Mouse (Mus musculus) heart, postnatal 0 days (tissue): Measurements from ENCODE around the gene Lrrc23. TPM values are rescaled to one million over a fixed set of nuclear protein-coding genes. Genes with fewer than 3 reads are reported as not detected.
A peak's percentile ranks its signal among the peaks of the same experiment; 100 is the strongest.

Source experiments
- ATAC-seq: fragments of 200-750 bp; cut with Nextera tagmentation; 2 replicates; pipeline ENCODE4 v1.8.0; 2017; ENCODE audit warnings: low read depth, moderate number of reproducible peaks, moderate library complexity; ENCODE audit not compliant: insufficient read depth
- DNase-seq: peaks from one replicate; pipeline ENCODE4 v3.0.0-alpha.2; 2016; ENCODE audit warnings: low spot score
- H3K27ac ChIP-seq: fragments of 300-500 bp; sonication (generic); 2 replicates; pipeline ENCODE4 v1.5.1; 2014; ENCODE audit warnings: low read depth, mild to moderate bottlenecking
- H3K27me3 ChIP-seq: fragments of 300-500 bp; sonication (generic); 2 replicates; pipeline ENCODE4 v1.6.1; 2014; ENCODE audit warnings: low read length, mixed read lengths; ENCODE audit not compliant: control insufficient read depth, insufficient read depth
- H3K36me3 ChIP-seq: fragments of 300-500 bp; sonication (generic); replicated peaks from 2 replicates; pipeline ENCODE4 v1.6.1; 2014; ENCODE audit warnings: low read length, mixed read lengths; ENCODE audit not compliant: control insufficient read depth, insufficient read depth
- H3K4me1 ChIP-seq: fragments of 300-500 bp; sonication (generic); 2 replicates; pipeline ENCODE4 v1.6.1; 2014; ENCODE audit warnings: antibody characterized with exemption; ENCODE audit not compliant: control insufficient read depth, insufficient read depth
- H3K4me2 ChIP-seq: fragments of 300-500 bp; sonication (generic); 2 replicates; pipeline ENCODE4 v1.6.1; 2014; ENCODE audit warnings: low read depth, mild to moderate bottlenecking, low read length, moderate library complexity
- H3K4me3 ChIP-seq: fragments of 300-500 bp; sonication (generic); 2 replicates; pipeline ENCODE4 v1.5.1; 2014; ENCODE audit warnings: low read depth, low read length
- H3K9ac ChIP-seq: fragments of 300-500 bp; sonication (generic); replicated peaks from 2 replicates; pipeline ENCODE4 v1.6.1; 2014; ENCODE audit warnings: low read depth, low read length, mixed read lengths
- H3K9me3 ChIP-seq: fragments of 300-500 bp; sonication (generic); replicated peaks from 2 replicates; pipeline ENCODE4 v1.6.1; 2016; ENCODE audit warnings: low read length; ENCODE audit not compliant: control insufficient read depth
- CTCF ChIP-seq: IDR thresholded peaks from 2 replicates; pipeline ENCODE4 v1.5.1; 2016; ENCODE audit warnings: antibody characterized with exemption, control low read depth, low read depth
- EP300 ChIP-seq: IDR thresholded peaks from 2 replicates; pipeline ENCODE4 v1.6.1; 2016; ENCODE audit warnings: antibody characterized with exemption, low read depth
- WGBS: fragments of 180-500 bp; shearing (Covaris S2); extraction: QIAGEN DNeasy Blood & Tissue Kit; methylation state at CpG from one replicate; pipeline ENCODE4 v1.1.7; 2014; 5-methylcytosine and 5-hydroxymethylcytosine counted together
- polyA plus RNA-seq: library from polyadenylated mRNA; unstranded; fragments of >200 nt; fragmentation: Nextera tagmentation; extraction: Ambion mirVana; gene quantifications from 2 replicates; pipeline ENCODE4 v1.2.1, GENCODE M21; 2015
- total RNA-seq: library from RNA; depleted of rRNA; stranded (reverse); fragments of >200 nt; gene quantifications from 2 replicates; pipeline ENCODE4 v1.2.3, GENCODE M21; 2014; ENCODE audit warnings: low replicate concordance

Lrrc23 gene
- total and polyA plus RNA-seq, 2 experiments from 2014 or later: not detected

DNA sequence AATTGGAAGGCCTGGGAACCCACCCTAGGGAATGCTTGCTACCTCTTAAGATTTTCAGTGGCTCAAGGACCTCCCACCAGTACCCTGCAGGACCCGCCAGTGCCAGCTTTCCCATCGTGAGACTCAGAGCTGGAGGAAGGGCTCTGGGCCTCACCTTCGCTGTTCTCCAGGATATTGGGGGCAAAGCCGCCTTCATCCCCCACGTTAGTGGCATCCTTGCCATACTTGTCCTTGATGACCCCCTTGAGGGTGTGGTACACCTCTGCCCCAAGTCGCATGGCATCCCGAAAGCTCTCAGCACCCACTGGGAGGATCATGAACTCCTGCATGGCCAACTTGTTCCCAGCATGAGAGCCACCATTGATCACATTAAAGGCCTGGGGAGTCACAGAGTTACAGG, 13.6 kb downstream of the Lrrc23 start:
- no peak for DNase-seq
- Histone ChIP-seq H3K27me3 (0 out of 2 replicates have a peak, but pooled peaks cover 7% of the 10 kb centered on the region), H3K9me3 (no peaks in the 10 kb centered on the region), H3K4me2 (no peak overlapping the region), H3K4me3 (no peak overlapping the region), H3K27ac (no peak overlapping the region), H3K4me1 (peaks cover 7% of the 10 kb centered on the region; the same call in 1 of the 2 replicates), H3K36me3 (no peaks in the 10 kb centered on the region), H3K9ac (no peak overlapping the region)
- TF ChIP-seq CTCF: no peak
- no peak for TF ChIP-seq EP300
- WGBS: 81% methylated on average over 7 of the region's 7 CpGs
- no peak for ATAC-seq

DNA sequence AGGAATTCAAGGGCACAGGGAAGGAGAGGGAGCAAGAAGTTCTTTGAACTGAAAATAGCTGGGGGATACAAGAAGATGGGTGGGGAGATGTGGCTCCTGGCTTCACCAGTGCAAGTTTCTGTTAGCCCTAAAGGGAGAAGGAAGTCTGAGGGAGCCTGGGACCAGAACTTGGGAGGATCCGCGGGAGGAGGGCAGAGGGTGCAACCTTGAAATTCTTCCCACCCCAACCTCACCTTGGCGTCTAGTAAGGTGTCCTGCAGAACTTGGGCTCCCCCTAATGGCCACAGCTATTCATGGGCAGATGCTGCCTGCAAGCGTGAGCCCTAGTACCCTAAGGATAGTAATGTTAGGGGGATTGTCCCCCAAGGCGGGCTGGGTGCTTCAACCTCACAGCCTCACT, 20.3 kb downstream of the Lrrc23 start:
- peaks cover 38% of the 10 kb centered on the region for H3K4me1 ChIP-seq
- TF ChIP-seq EP300 (no peak), CTCF (peak; percentile 94)
- peak overlapping the region; percentile 38 for H3K9ac ChIP-seq
- WGBS: 3% methylated on average over 5 of the region's 5 CpGs
- no peaks in the 10 kb centered on the region for H3K27me3 ChIP-seq
- peak overlapping the region; percentile 86 for H3K4me2 ChIP-seq
- no peaks in the 10 kb centered on the region for H3K36me3 ChIP-seq
- H3K9me3 ChIP-seq: no peaks in the 10 kb centered on the region
- ATAC-seq: peak; percentile 37
- peak overlapping the region; percentile 96 for H3K27ac ChIP-seq
- H3K4me3 ChIP-seq: no peak overlapping the region
- DNase-seq: peak; percentile 85

DNA sequence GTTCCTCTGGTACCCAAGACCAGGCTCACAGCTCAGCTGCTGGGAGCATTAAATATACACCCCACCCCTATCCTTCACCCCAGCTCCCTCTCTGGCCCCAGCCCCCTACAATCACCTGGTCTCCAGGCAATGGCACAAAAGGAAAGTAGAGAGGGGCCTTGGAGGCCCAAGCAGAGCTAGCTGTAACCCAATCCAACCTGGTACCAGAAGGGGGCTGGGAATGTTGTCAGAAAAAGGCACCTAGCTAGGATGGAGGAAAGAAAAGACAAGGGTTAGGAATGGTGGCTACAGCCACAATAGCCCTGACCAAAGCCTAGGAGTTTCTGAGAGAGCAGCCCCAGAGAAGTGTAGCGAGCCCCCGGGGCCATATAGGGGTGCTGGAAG, 20.7 kb downstream of the Lrrc23 start:
- TF ChIP-seq CTCF: no peak
- TF ChIP-seq EP300: no peak
- ATAC-seq: no peak
- H3K36me3 ChIP-seq: 0 out of 2 replicates have a peak, but pooled peaks cover under 1% of the 10 kb centered on the region
- no peaks in the 10 kb centered on the region for H3K27me3 ChIP-seq
- DNase-seq: no peak
- peak overlapping the region; percentile 86 for H3K4me2 ChIP-seq
- no peak overlapping the region for H3K4me3 ChIP-seq
- no peaks in the 10 kb centered on the region for H3K9me3 ChIP-seq
- 42% methylated on average over 2 of the region's 2 CpGs for WGBS
- peak overlapping the region; percentile 96 for H3K27ac ChIP-seq
- peak overlapping the region; percentile 38 for H3K9ac ChIP-seq
- H3K4me1 ChIP-seq: peaks cover 43% of the 10 kb centered on the region

DNA sequence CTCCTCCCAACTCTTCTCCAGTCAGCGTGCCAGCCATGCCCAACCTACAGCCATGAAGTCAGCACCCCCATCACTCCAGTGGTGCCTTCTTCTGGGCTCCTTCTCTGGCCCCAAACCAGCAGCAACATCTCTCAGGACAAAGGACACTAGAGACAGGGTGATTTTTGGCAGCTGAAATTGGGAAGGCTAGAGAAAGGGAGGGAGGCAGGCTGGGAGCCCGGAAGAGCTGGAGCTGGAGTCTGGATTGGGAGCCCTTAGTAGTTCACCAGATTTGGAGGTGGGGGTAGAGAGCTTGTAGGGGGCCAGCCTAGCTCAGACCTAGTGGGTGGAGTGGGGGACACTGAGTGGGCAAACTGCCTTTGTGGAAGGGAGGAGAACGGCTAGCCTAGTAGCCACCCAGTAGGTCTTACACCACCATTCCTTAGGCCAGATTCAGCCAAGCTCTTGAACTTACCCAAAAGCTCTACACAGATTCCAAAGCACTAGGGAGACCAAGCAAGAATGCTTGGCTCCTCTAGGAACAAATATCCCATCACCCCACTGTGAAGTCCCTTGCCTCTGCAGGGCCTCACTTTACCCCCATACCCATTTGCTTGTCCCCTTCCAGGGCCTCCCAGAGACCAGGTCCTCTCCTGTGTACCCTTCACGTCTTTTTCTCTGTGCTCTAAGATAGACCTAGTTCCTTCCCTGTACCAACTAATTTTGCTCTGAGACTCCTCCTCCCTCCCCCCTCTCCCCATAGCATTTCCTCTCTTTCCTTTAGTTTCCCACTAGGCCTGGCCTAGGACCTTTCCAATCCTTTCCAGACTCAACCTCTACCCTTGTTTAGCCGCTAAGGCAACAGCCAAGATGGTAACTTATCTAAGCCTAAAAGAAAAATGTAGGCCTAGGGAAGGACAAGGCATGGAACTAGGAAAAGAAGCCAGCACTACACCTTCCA, 21.3 kb downstream of the Lrrc23 start:
- TF ChIP-seq CTCF (no peak), EP300 (no peak)
- peak overlapping the region; percentile 93 for H3K4me3 ChIP-seq
- DNase-seq (peak; percentile 58), ATAC-seq (peak; percentile 15; the same call in 1 of the 2 replicates)
- peak overlapping the region; percentile 86 for H3K4me2 ChIP-seq
- 23% methylated on average over 5 of the region's 5 CpGs for WGBS
- H3K9ac ChIP-seq: peak overlapping the region; percentile 38
- no peaks in the 10 kb centered on the region for H3K9me3 ChIP-seq
- peaks cover 4% of the 10 kb centered on the region; the same call in 1 of the 2 replicates for H3K36me3 ChIP-seq
- peak overlapping the region; percentile 96 for H3K27ac ChIP-seq
- H3K27me3 ChIP-seq: no peaks in the 10 kb centered on the region
- peaks cover 43% of the 10 kb centered on the region for H3K4me1 ChIP-seq

DNA sequence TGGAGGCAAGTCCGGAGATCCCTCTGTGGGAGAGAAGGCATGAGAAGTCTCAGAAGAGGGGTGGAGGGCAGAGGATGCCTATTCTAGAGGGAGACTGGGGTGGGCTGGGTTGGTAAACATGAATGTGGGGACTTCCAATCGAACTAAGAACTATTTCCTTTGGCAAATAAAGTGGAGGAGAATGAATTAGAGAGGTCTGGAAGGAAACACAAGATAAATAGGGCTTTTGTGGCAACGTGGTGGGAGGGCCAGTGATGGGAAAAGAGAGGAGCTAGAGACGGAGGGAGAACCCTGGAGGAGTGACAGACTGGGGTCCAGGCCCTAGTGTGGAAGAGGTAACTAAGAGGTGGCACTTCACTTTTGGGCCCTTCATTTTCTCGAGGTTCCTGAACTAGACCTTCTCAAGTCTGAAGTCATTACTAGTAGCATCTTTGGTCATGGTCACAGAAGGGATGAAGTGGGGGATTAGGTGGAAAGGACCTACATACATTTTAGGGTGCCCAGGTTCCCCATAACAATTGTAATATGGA, 22.1 kb downstream of the Lrrc23 start:
- Histone ChIP-seq H3K27me3 (no peaks in the 10 kb centered on the region), H3K4me3 (peak overlapping the region; percentile 93), H3K9me3 (no peaks in the 10 kb centered on the region), H3K4me2 (peak overlapping the region; percentile 86), H3K36me3 (peaks cover 4% of the 10 kb centered on the region; the same call in 1 of the 2 replicates), H3K27ac (peak overlapping the region; percentile 96), H3K9ac (peak overlapping the region; percentile 99), H3K4me1 (peaks cover 43% of the 10 kb centered on the region)
- TF ChIP-seq EP300: no peak
- no peak for TF ChIP-seq CTCF
- DNase-seq (no peak), ATAC-seq (no peak)
- WGBS: 15% methylated on average over 5 of the region's 5 CpGs
